Mouse (Mus musculus) neural tube, embryonic 12.5 days (tissue): ENCODE data around the gene Tmem108. TPM values are rescaled to one million over a fixed set of nuclear protein-coding genes. Genes with fewer than 3 reads are reported as not detected.

Experiments used
- ATAC-seq: fragments of 200-750 bp; cut with Nextera tagmentation; 2 replicates; pipeline ENCODE4 v1.8.0; 2017; ENCODE audit warnings: low read depth, mild to moderate bottlenecking, moderate TSS enrichment, moderate library complexity; ENCODE audit not compliant: low FRiP score
- H3K27ac ChIP-seq: fragments of 300-500 bp; sonication (generic); 2 replicates; pipeline ENCODE4 v1.5.1; 2016
- H3K27me3 ChIP-seq: fragments of 300-500 bp; sonication (generic); replicated peaks from 2 replicates; pipeline ENCODE4 v1.6.1; 2016; ENCODE audit warnings: mild to moderate bottlenecking
- H3K36me3 ChIP-seq: fragments of 300-500 bp; sonication (generic); 2 replicates; pipeline ENCODE4 v1.6.1; 2016; ENCODE audit warnings: mild to moderate bottlenecking
- H3K4me1 ChIP-seq: fragments of 300-500 bp; sonication (generic); 2 replicates; pipeline ENCODE4 v1.6.1; 2016
- H3K4me2 ChIP-seq: fragments of 300-500 bp; sonication (generic); replicated peaks from 2 replicates; pipeline ENCODE4 v1.6.1; 2016; ENCODE audit warnings: mild to moderate bottlenecking
- H3K4me3 ChIP-seq: fragments of 300-500 bp; sonication (generic); 2 replicates; pipeline ENCODE4 v1.5.1; 2016
- H3K9ac ChIP-seq: fragments of 300-500 bp; sonication (generic); 2 replicates; pipeline ENCODE4 v1.6.1; 2016; ENCODE audit warnings: mild to moderate bottlenecking
- H3K9me3 ChIP-seq: fragments of 300-500 bp; sonication (generic); 2 replicates; pipeline ENCODE4 v1.6.1; 2016; ENCODE audit warnings: mild to moderate bottlenecking
- WGBS: fragments of 180-500 bp; shearing (Covaris S2); methylation state at CpG from one replicate; pipeline ENCODE4 v1.1.7; 2016; 5-methylcytosine and 5-hydroxymethylcytosine counted together
- polyA plus RNA-seq: library from polyadenylated mRNA; unstranded; fragments of >200 nt; fragmentation: Nextera tagmentation; extraction: Ambion mirVana; gene quantifications from 2 replicates; pipeline ENCODE4 v1.2.1, GENCODE M21; 2016

Gene Tmem108
- polyA plus RNA-seq, 1 experiment from 2014 or later = 25.8 TPM

- H3K9me3 ChIP-seq = no peaks in the 10 kb centered on the region
- H3K36me3 ChIP-seq = no peaks in the 10 kb centered on the region
- H3K4me2 ChIP-seq = no peak overlapping the region
- no peaks in the 10 kb centered on the region for H3K27me3 ChIP-seq
- no peak overlapping the region for H3K27ac ChIP-seq
- 80% methylated on average over 2 of the region's 2 CpGs for WGBS
- H3K9ac ChIP-seq = no peak overlapping the region
- peaks cover 3% of the 10 kb centered on the region for H3K4me1 ChIP-seq
- H3K4me3 ChIP-seq = no peak overlapping the region
- ATAC-seq = no peak
Measured at GRCm38 (mm10) chr9:103646605-103647004, 115.0 kb downstream of the Tmem108 start.

- Histone ChIP-seq H3K4me1 (peaks cover 7% of the 10 kb centered on the region; the same call in 1 of the 2 replicates), H3K4me3 (no peak overlapping the region), H3K36me3 (no peaks in the 10 kb centered on the region), H3K9me3 (no peaks in the 10 kb centered on the region), H3K27me3 (no peaks in the 10 kb centered on the region), H3K4me2 (no peak overlapping the region), H3K27ac (no peak overlapping the region), H3K9ac (no peak overlapping the region)
- ATAC-seq = no peak
- 87% methylated on average over 7 of the region's 7 CpGs for WGBS
Measured at GRCm38 (mm10) chr9:103645724-103646123, 115.9 kb downstream of the Tmem108 start.

- ATAC-seq = no peak
- H3K27me3 ChIP-seq = no peaks in the 10 kb centered on the region
- H3K4me2 ChIP-seq = no peak overlapping the region
- no peak overlapping the region for H3K27ac ChIP-seq
- H3K9ac ChIP-seq = no peak overlapping the region
- no peaks in the 10 kb centered on the region for H3K36me3 ChIP-seq
- H3K9me3 ChIP-seq = no peaks in the 10 kb centered on the region
- H3K4me3 ChIP-seq = no peak overlapping the region
- H3K4me1 ChIP-seq = peaks cover 9% of the 10 kb centered on the region
- 81% methylated on average over 10 of the region's 10 CpGs for WGBS
Measured at GRCm38 (mm10) chr9:103642300-103642699, 119.3 kb downstream of the Tmem108 start.

GRCm38 (mm10) chr9:103641340-103641739 lies 120.3 kb downstream of the Tmem108 start:
- 90% methylated on average over 4 of the region's 4 CpGs for WGBS
- H3K36me3 ChIP-seq = no peaks in the 10 kb centered on the region
- ATAC-seq = 0 out of 2 replicates have a peak, but pooled peaks have one; percentile 37
- no peak overlapping the region for H3K4me2 ChIP-seq
- H3K27me3 ChIP-seq = no peaks in the 10 kb centered on the region
- H3K4me3 ChIP-seq = no peak overlapping the region
- H3K9ac ChIP-seq = no peak overlapping the region
- H3K4me1 ChIP-seq = peaks cover 9% of the 10 kb centered on the region
- H3K9me3 ChIP-seq = no peaks in the 10 kb centered on the region
- H3K27ac ChIP-seq = no peak overlapping the region

GRCm38 (mm10) chr9:103639413-103639812 lies 122.2 kb downstream of the Tmem108 start:
- ATAC-seq = no peak
- H3K27me3 ChIP-seq = no peaks in the 10 kb centered on the region
- H3K9ac ChIP-seq = no peak overlapping the region
- no peak overlapping the region for H3K27ac ChIP-seq
- 61% methylated on average over 1 of the region's 1 CpGs for WGBS
- H3K4me2 ChIP-seq = no peak overlapping the region
- peaks cover 9% of the 10 kb centered on the region for H3K4me1 ChIP-seq
- no peaks in the 10 kb centered on the region for H3K9me3 ChIP-seq
- no peak overlapping the region for H3K4me3 ChIP-seq
- no peaks in the 10 kb centered on the region for H3K36me3 ChIP-seq

GRCm38 (mm10) chr9:103637451-103637850 lies 124.2 kb downstream of the Tmem108 start:
- Histone ChIP-seq H3K9ac (no peak overlapping the region), H3K27me3 (no peaks in the 10 kb centered on the region), H3K4me3 (no peak overlapping the region), H3K4me1 (peaks cover 9% of the 10 kb centered on the region), H3K4me2 (no peak overlapping the region), H3K36me3 (no peaks in the 10 kb centered on the region), H3K9me3 (no peaks in the 10 kb centered on the region), H3K27ac (no peak overlapping the region)
- no peak for ATAC-seq
- 79% methylated on average over 3 of the region's 3 CpGs for WGBS

- Histone ChIP-seq H3K27ac (no peak overlapping the region), H3K4me2 (no peak overlapping the region), H3K9me3 (no peaks in the 10 kb centered on the region), H3K27me3 (no peaks in the 10 kb centered on the region), H3K4me1 (peaks cover 9% of the 10 kb centered on the region), H3K36me3 (no peaks in the 10 kb centered on the region), H3K9ac (no peak overlapping the region), H3K4me3 (no peak overlapping the region)
- WGBS = 38% methylated on average over 3 of the region's 3 CpGs
- ATAC-seq = no peak
Measured at GRCm38 (mm10) chr9:103636847-103637246, 124.8 kb downstream of the Tmem108 start.

GRCm38 (mm10) chr9:103628861-103629469 lies 132.7 kb downstream of the Tmem108 start:
- no peak for ATAC-seq

GRCm38 (mm10) chr9:103627404-103627900 lies 134.2 kb downstream of the Tmem108 start:
- no peak overlapping the region for H3K4me3 ChIP-seq

More at GRCm38 (mm10) chr9:103628861-103629469, 132.7 kb downstream of the Tmem108 start:
- no peak overlapping the region for H3K4me3 ChIP-seq
- H3K27ac ChIP-seq = no peak overlapping the region
- H3K27me3 ChIP-seq = no peaks in the 10 kb centered on the region
- H3K9me3 ChIP-seq = no peaks in the 10 kb centered on the region
- no peaks in the 10 kb centered on the region for H3K36me3 ChIP-seq
- 11% methylated on average over 9 of the region's 9 CpGs for WGBS
- peaks cover 12% of the 10 kb centered on the region for H3K4me1 ChIP-seq
- H3K9ac ChIP-seq = no peak overlapping the region
- H3K4me2 ChIP-seq = no peak overlapping the region

GRCm38 (mm10) chr9:103626156-103626555 lies 135.5 kb downstream of the Tmem108 start:
- H3K4me2 ChIP-seq = no peak overlapping the region
- no peaks in the 10 kb centered on the region for H3K36me3 ChIP-seq
- peaks cover 12% of the 10 kb centered on the region for H3K4me1 ChIP-seq
- H3K9me3 ChIP-seq = no peaks in the 10 kb centered on the region
- 88% methylated on average over 4 of the region's 4 CpGs for WGBS
- no peak overlapping the region for H3K4me3 ChIP-seq
- H3K27ac ChIP-seq = no peak overlapping the region
- no peaks in the 10 kb centered on the region for H3K27me3 ChIP-seq
- H3K9ac ChIP-seq = no peak overlapping the region
- ATAC-seq = no peak

More at GRCm38 (mm10) chr9:103627404-103627900, 134.2 kb downstream of the Tmem108 start:
- Histone ChIP-seq H3K9me3 (no peaks in the 10 kb centered on the region), H3K4me2 (no peak overlapping the region), H3K9ac (no peak overlapping the region), H3K27me3 (no peaks in the 10 kb centered on the region), H3K36me3 (no peaks in the 10 kb centered on the region), H3K4me1 (peaks cover 12% of the 10 kb centered on the region), H3K27ac (no peak overlapping the region)
- WGBS = 92% methylated on average over 8 of the region's 8 CpGs
- no peak for ATAC-seq

GRCm38 (mm10) chr9:103624649-103625048 lies 137.0 kb downstream of the Tmem108 start:
- ATAC-seq = no peak
- H3K27ac ChIP-seq = no peak overlapping the region
- H3K36me3 ChIP-seq = no peaks in the 10 kb centered on the region
- peaks cover 12% of the 10 kb centered on the region for H3K4me1 ChIP-seq
- WGBS = 59% methylated on average over 1 of the region's 1 CpGs
- no peaks in the 10 kb centered on the region for H3K9me3 ChIP-seq
- no peak overlapping the region for H3K4me3 ChIP-seq
- no peak overlapping the region for H3K4me2 ChIP-seq
- no peak overlapping the region for H3K9ac ChIP-seq
- no peaks in the 10 kb centered on the region for H3K27me3 ChIP-seq

- Histone ChIP-seq H3K4me3 (no peak overlapping the region), H3K9me3 (no peaks in the 10 kb centered on the region), H3K4me1 (peaks cover 5% of the 10 kb centered on the region), H3K27me3 (no peaks in the 10 kb centered on the region), H3K36me3 (no peaks in the 10 kb centered on the region), H3K9ac (no peak overlapping the region), H3K27ac (no peak overlapping the region), H3K4me2 (no peak overlapping the region)
- ATAC-seq = no peak
- WGBS = 72% methylated on average over 19 of the region's 19 CpGs
Measured at GRCm38 (mm10) chr9:103623560-103624316, 137.9 kb downstream of the Tmem108 start.
